Mouse (Mus musculus) megakaryocyte-erythroid progenitor cell, adult 5-6 weeks (primary cell): Measurements from ENCODE around the gene Smpd3. TPM values are rescaled to one million over a fixed set of nuclear protein-coding genes. Genes with fewer than 3 reads are reported as not detected.
"Not testable (repeated sequence)": the region's sequence is repeated elsewhere in the genome, so short reads cannot be mapped to it uniquely, and the experiment has no call there.

Source experiments
- ATAC-seq: replicated peaks from 2 replicates; pipeline ENCODE4 v1.8.0; 2016; ENCODE audit warnings: mild to moderate bottlenecking, inconsistent platforms; ENCODE audit not compliant: severe bottlenecking, poor library complexity, low FRiP score, low TSS enrichment
- total RNA-seq, 2 experiments: library from RNA; stranded (forward) in 1 of 2; stranded (reverse) in 1 of 2; fragments of 200-1000, 215-1000 nt in 1 of 2; fragments of >200 nt in 1 of 2; fragmentation: Nextera tagmentation in 1 of 2; gene quantifications; 2 replicates each; pipeline ENCODE4 v1.2.3; 2014 to 2017

The Smpd3 gene
- total RNA-seq, 2 experiments from 2014 or later, result not detected

DNA sequence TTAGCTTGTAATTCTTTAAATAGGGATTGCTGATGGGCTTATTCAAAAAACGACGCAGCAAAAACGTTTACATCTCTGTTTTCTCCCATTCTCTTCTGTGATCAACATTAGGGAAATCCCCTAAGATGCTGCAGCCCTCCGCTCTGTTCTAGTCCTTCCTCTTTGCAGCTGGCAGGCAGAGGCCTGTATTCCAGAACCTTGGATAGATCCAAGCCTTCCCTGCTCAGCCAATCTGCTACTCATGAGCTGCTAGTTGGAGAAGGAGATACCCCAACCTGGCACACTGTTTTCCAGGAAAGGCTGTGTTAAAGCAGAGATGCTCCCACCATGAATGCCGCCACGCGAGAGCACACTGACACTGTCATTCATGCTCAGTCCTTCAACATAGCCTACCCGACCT, 4.4 kb downstream of the Smpd3 start:
- ATAC-seq, result no peak

- no peak for ATAC-seq
These were observed 5.3 kb downstream of the Smpd3 start for GRCm38 (mm10) chr8:106332498-106332897.

- ATAC-seq, result no peak
These were observed 11.2 kb downstream of the Smpd3 start for GRCm38 (mm10) chr8:106326624-106327023.

DNA sequence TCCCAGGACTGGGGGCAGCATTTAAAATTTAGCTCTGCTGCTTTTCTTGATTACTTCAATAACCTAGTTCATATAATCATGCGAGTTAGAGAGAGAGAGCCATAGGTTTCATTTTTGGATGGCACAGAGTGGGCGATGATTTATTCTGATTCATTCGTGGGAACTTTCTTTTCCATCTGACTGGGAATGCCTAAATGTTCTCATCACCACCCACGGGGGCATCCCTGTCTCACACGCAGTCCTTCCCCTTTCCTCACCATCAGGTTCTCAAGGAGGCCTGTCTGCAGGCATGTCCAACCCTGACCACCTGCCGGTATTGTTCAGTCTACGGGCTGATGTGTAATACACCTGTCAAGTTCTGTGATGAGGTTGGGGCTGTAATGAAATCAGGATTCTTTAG, 16.4 kb downstream of the Smpd3 start:
- ATAC-seq, result no peak

DNA sequence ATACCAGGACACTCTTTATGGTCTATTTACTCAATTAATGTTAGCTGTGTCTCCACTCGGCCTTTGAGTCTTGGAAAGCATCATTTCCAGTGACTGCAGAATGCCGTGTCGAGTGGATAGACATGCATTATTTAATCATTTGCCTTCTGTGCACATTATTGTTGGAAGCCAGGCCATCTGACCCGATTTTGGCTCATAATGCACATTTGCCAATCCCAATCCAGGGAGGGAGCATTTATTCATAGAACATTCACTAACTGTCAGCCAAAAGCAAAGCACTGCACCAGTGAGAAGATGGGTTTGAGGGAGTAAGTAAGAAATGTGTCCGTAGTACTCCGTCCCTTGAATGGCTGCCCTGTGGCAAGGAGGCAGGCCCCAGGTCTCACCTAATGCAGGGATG, 17.8 kb downstream of the Smpd3 start:
- ATAC-seq, result no peak

DNA sequence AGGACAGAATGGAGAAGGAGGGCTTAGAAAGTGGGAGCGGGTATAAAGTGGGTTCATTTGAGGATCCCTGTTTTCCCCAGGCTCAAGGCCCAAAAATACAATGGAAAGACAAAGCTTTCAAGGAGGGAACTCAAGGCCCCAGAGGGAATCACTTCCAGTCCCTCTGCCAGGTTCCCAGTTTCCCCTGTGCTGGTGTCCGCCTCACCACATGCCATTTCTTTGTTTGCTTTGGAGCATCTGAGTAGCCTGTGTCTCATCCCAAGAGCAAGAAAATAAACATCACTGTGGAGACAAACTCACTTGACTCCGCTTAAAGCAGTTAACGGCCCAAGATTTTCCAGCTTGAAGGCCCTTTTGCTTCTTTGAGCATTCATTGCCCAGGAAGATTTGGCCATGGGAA, 20.7 kb downstream of the Smpd3 start:
- ATAC-seq, result no peak

DNA sequence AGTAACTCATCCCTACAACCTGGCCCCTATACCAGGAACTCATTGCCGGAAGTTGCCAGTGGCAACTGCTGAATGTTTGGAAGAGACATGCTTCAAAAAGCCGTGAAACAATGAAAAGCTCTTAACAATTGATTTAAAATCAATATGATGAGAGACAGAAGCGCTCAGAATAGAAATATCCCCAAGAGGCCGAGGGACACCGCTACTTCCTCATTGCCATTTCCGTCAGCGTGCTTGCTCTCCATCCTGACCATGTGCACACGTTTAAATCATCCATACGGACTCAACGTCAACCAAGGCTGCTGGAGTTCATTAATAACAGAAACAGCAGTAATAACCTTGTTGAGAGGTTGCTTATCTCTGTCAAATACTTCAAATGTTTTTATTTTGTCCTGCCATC, 21.3 kb downstream of the Smpd3 start:
- no peak for ATAC-seq

DNA sequence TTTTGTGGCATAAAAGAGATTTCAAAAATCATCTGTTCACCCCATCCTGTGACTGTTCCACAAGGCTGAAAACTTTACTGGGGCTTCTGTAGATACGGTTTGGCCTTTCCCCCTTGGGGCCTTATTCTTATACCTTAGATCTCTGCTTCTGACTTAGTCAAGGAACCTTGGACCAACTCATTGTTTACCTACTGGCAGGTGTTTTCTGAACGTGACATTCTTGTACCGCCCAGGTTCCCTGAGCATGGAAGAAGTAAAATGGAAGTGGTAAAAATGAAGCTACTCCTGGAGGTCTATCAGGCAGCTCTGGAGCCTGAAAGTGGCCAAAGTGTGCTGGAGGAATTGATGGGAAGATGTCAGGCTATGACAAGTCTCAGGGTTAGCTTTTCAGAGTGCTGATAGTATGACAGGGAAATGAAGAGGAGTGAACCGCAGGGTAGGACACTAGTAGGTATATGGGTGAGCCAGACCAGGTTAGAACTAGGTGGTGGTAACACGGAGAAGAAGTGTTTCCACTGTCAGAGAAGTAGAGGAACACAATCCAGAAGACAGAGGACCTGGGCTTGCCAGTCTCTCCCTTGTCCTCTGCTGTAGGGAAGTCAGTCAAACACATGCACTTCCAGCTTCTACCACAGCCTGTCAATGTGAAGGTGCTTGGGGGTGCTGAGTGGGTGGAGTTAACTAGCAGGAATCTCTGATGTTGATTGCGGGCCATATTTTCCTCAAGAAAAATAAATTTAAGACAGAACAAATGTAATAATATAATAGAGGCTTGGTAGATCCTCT, 22.2 kb downstream of the Smpd3 start:
- no peak for ATAC-seq

GRCm38 (mm10) chr8:106313799-106314198, 24.0 kb downstream of the Smpd3 start:
- ATAC-seq, result no peak

- no peak for ATAC-seq
These were observed 24.6 kb downstream of the Smpd3 start for GRCm38 (mm10) chr8:106313120-106313737.

DNA sequence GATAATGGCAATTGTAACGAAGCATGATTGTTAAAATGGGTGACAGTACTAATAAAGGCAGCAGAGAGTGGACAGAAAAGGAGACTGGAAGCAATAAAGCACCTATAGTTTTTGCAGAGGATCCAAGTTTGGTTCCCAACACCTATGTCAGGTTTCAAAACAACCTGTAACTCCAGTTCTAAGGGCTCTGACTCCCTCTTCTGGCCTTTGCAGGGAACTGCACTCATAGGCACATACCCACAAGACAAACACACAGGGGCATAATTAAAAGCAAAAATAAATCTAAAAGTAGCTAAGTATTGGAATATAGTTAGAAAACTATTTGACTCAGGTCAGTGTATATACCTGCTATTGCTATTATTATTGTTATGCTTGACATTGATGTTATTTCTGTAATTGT, 25.8 kb downstream of the Smpd3 start:
- no peak for ATAC-seq

GRCm38 (mm10) chr8:106310026-106310652, 27.6 kb downstream of the Smpd3 start:
- ATAC-seq, result no peak

- not testable (repeated sequence) for ATAC-seq
These were observed 29.6 kb downstream of the Smpd3 start for GRCm38 (mm10) chr8:106308082-106308786.

- no peak for ATAC-seq
These were observed 30.2 kb downstream of the Smpd3 start for GRCm38 (mm10) chr8:106307586-106307985.

DNA sequence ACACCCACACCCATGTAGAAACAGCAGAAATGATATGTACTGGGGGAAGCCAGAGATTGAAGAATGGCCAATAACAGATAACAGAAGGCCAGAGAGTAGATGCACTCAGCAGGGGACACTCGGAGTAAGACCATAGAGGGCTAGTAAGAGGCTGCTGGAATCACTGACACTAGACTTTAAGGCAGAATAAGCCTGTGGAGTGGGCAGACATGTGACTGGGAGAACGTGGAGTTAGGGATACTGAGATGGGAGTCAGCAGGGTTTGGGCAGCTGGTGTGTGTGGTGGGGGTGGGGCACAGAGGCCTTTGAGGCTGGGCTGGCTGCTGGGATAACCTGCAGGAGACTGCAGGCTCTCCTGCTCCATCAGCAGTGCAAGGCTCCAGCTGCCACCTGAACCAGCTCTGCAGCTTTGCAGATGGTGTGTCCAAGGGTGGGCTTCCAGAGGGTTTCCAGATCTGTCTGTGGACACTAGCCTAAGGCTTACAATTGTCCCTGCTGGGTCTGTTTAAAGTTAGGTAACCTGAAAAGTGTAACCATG, 31.0 kb downstream of the Smpd3 start:
- not testable (repeated sequence) for ATAC-seq

GRCm38 (mm10) chr8:106306076-106306475, 31.7 kb downstream of the Smpd3 start:
- no peak for ATAC-seq

DNA sequence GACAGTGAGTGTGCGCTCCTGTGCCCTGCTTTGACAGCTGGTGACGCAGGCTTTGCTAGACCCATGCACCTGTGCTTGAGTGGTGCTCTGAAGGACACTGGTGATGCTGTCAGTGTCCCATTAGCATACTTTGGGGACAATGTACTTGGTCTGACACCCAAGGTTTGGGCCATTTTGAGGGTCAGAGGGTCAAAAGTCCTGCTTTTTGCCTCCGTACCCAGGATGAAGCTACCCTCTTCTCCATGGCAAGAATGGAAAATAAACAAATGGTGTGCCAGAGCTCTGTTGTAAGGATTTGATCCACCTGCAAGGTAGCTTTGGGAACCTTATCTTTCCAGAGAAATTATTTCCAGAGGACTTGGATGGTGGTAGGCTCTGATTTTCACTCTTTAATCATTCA, 32.5 kb downstream of the Smpd3 start:
- no peak for ATAC-seq

DNA sequence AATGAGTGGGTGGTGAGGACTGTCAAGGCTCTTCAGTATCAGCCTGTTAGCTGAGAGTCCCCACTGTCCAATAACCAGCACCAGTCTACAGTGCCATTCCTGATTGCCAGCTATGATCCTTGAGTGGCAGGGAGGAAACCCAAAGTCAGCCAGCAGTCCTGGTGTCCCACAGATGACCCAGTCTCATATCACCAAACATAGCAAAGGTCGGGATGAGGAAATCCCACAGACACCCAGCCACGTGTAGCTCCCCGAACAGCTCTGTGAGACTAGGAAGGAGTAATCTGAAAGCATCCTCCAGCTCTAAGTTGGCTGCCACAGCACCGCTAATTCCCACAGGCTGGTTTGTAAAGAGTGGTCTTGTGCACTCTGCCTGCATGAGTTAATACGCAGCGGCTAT, 33.5 kb downstream of the Smpd3 start:
- ATAC-seq, result no peak

DNA sequence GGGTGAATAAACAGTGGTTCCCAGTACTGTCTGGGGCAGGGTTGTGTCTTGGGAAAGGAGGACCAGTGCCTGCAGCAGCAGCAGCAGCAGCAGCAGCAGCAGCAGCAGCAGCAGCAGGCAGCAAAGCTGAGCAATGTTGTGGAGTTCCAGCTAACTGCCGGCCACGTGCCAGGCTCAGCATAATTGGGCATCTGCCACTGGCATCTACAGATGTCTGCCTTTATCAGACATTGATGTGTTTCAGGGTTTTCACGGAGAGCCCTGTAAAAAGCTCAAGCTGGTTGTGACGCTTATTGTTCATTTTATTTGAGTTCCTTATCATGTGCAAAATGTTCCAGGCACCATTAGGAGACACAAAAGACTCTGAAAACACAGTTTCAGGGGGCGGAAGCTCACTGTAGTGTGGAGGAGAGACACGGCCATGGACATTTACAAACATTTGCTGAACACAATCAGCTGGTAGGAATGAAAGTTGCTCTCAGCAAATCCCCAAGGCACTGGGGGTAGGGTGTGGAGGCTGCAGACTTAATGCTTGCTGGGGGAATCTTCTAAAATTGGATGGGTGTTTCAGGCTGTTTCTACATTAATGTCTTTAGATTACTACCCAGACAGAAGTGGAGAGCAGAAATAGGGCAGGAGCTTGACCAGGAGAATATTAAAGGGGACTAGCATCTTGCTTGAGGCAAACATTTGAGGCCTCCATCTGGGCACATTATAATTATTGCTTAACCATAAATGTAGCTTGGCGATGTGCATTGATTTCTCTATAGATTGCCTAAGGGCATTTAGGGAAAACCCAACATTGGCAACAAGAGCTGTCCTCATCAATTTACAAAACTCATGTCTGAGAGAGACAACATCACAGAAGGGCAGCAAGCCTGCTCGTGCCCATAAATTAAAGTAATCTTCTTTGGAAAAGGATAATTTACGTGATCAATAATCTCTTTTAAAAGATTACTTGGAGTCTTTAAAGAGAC, 36.8 kb downstream of the Smpd3 start:
- ATAC-seq, result no peak
